Mouse (Mus musculus) thymus, postnatal 36 days (tissue): ENCODE data around the gene 4933428G20Rik.

Source experiments
- DNase-seq, 2 experiments: peaks; one replicate each; pipeline ENCODE4 v3.0.0; 2022; ENCODE audit warnings: mixed read lengths in 2 of 2

The 4933428G20Rik gene

GRCm38 (mm10) chr11:97502846-97503245, 2.7 kb upstream of the 4933428G20Rik start:
- DNase-seq, result no peak

GRCm38 (mm10) chr11:97502383-97502782, 2.2 kb upstream of the 4933428G20Rik start:
- DNase-seq, result no peak

GRCm38 (mm10) chr11:97500720-97501448, 744 bp upstream of the 4933428G20Rik start:
- no peak for DNase-seq

GRCm38 (mm10) chr11:97497543-97497942, 2.6 kb downstream of the 4933428G20Rik start:
- DNase-seq, result no peak

- no peak for DNase-seq
Observed at GRCm38 (mm10) chr11:97492836-97493235, 7.3 kb downstream of the 4933428G20Rik start.

GRCm38 (mm10) chr11:97491640-97492039, 8.5 kb downstream of the 4933428G20Rik start:
- DNase-seq, result no peak

GRCm38 (mm10) chr11:97489589-97490324, 10.4 kb downstream of the 4933428G20Rik start:
- DNase-seq, result peak; percentile 79 to 82

- DNase-seq, result peak in 1 of 2 experiments; percentile 40
Observed at GRCm38 (mm10) chr11:97487656-97488055, 12.5 kb downstream of the 4933428G20Rik start.

- DNase-seq, result no peak
Observed at GRCm38 (mm10) chr11:97485661-97486060, 14.5 kb downstream of the 4933428G20Rik start.

GRCm38 (mm10) chr11:97479824-97480223, 20.3 kb downstream of the 4933428G20Rik start:
- no peak for DNase-seq

- DNase-seq, result no peak
Observed at GRCm38 (mm10) chr11:97479085-97479484, 21.1 kb downstream of the 4933428G20Rik start.

- no peak for DNase-seq
Observed at GRCm38 (mm10) chr11:97478345-97478744, 21.8 kb downstream of the 4933428G20Rik start.

GRCm38 (mm10) chr11:97477431-97477830, 22.7 kb downstream of the 4933428G20Rik start:
- DNase-seq, result no peak

- peak; percentile 40 to 52 for DNase-seq
Observed at GRCm38 (mm10) chr11:97476334-97477095, 23.6 kb downstream of the 4933428G20Rik start.

- DNase-seq, result no peak
Observed at GRCm38 (mm10) chr11:97471276-97471675, 28.9 kb downstream of the 4933428G20Rik start.

- no peak for DNase-seq
Observed at GRCm38 (mm10) chr11:97469828-97470227, 30.3 kb downstream of the 4933428G20Rik start.

- DNase-seq, result peak; percentile 76 to 78
Observed at GRCm38 (mm10) chr11:97468639-97469287, 31.4 kb downstream of the 4933428G20Rik start.

- no peak for DNase-seq
Observed at GRCm38 (mm10) chr11:97466444-97467160, 33.5 kb downstream of the 4933428G20Rik start.

- DNase-seq, result no peak
Observed at GRCm38 (mm10) chr11:97465957-97466356, 34.2 kb downstream of the 4933428G20Rik start.

GRCm38 (mm10) chr11:97463991-97464390, 36.1 kb downstream of the 4933428G20Rik start:
- no peak for DNase-seq

- no peak for DNase-seq
Observed at GRCm38 (mm10) chr11:97463166-97463565, 37.0 kb downstream of the 4933428G20Rik start.

GRCm38 (mm10) chr11:97462538-97462937, 37.6 kb downstream of the 4933428G20Rik start:
- no peak for DNase-seq
